ENCODE assay signal across 7 mouse cellular contexts in genomic region chr2:153492179-153492517, GRCm38 (mm10). TPM values are rescaled to one million over a fixed set of nuclear protein-coding genes. Genes with fewer than 3 reads are reported as not detected.
DNase-seq lines count a peak whose midpoint lies in the region; ATAC-seq and TF ChIP-seq lines count a peak whose summit lies in the region.

No protein-coding gene starts in this region.

- WGBS in embryonic facial prominence, embryonic 11.5 days: under 1% methylated on average over 23 of the region's 24 CpGs
- WGBS in hindbrain, embryonic 16.5 days: under 1% methylated on average over 22 of the region's 24 CpGs
- 0% methylated on average over 24 of the region's 24 CpGs for WGBS in midbrain, postnatal 0 days

- no peak for TF ChIP-seq CTCF in midbrain, postnatal 0 days (IDR thresholded peaks at IDR 0.05)

- H3K9me3 ChIP-seq in embryonic facial prominence, embryonic 11.5 days (replicated peaks; ENCODE audit: control insufficient read depth, low read length): no peaks in the 10 kb centered on the region
- no peaks in the 10 kb centered on the region for H3K9me3 ChIP-seq in hindbrain, embryonic 16.5 days (ENCODE audit: control insufficient read depth, low read length)
- no peaks in the 10 kb centered on the region for H3K9me3 ChIP-seq in midbrain, postnatal 0 days (ENCODE audit: low read length)

- H3K4me3 ChIP-seq in embryonic facial prominence, embryonic 11.5 days (ENCODE audit: low read depth, low read length): peak overlapping the region; percentile 49
- peak overlapping the region; percentile 59 for H3K4me3 ChIP-seq in hindbrain, embryonic 16.5 days (ENCODE audit: low read length)
- H3K4me3 ChIP-seq in midbrain, postnatal 0 days (ENCODE audit: low read depth, low read length): peak overlapping the region; percentile 56

- H3K9ac ChIP-seq in embryonic facial prominence, embryonic 11.5 days (replicated peaks; ENCODE audit: low read length): peak overlapping the region; percentile 54
- H3K9ac ChIP-seq in hindbrain, embryonic 16.5 days (ENCODE audit: low read depth, low read length): peak overlapping the region; percentile 91
- H3K9ac ChIP-seq in midbrain, postnatal 0 days (replicated peaks; ENCODE audit: low read length, poor library complexity, severe bottlenecking): peak overlapping the region; percentile 86

- ATAC-seq in embryonic facial prominence, embryonic 11.5 days (replicated peaks; ENCODE audit: insufficient number of reproducible peaks, low FRiP score, low TSS enrichment, low read depth): peak; percentile 5; the same call in 1 of the 2 replicates
- peak; percentile 32 for ATAC-seq in hindbrain, embryonic 16.5 days
- peak; percentile 36; the same call in 1 of the 2 replicates for ATAC-seq in midbrain, postnatal 0 days (ENCODE audit: low FRiP score)

- peak; percentile 33 to 49 for DNase-seq in thymus, adult 18-20 months
- no peak for DNase-seq in thymus, postnatal 36 days
- no peak for DNase-seq in embryonic facial prominence, embryonic 11.5 days (ENCODE audit: low spot score)
- peak; percentile 57 for DNase-seq in midbrain, postnatal 0 days (ENCODE audit: low spot score)
- DNase-seq in Muller cell, postnatal 12 days (ENCODE audit: inconsistent ontology term): no peak
- DNase-seq in retina, embryonic 14.5 days (ENCODE audit: low spot score): no peak

- peak overlapping the region; percentile 99 for H3K4me2 ChIP-seq in embryonic facial prominence, embryonic 11.5 days (ENCODE audit: low read depth, low read length)
- H3K4me2 ChIP-seq in hindbrain, embryonic 16.5 days (ENCODE audit: low read length): peak overlapping the region; percentile 81
- peak overlapping the region; percentile 98 for H3K4me2 ChIP-seq in midbrain, postnatal 0 days (ENCODE audit: low read depth, low read length, poor library complexity, severe bottlenecking)

- no peaks in the 10 kb centered on the region for H3K36me3 ChIP-seq in embryonic facial prominence, embryonic 11.5 days (replicated peaks; ENCODE audit: control insufficient read depth, insufficient read depth, low read depth, low read length)
- H3K36me3 ChIP-seq in hindbrain, embryonic 16.5 days (ENCODE audit: control insufficient read depth, insufficient read depth, low read length): no peaks in the 10 kb centered on the region
- H3K36me3 ChIP-seq in midbrain, postnatal 0 days (ENCODE audit: insufficient read depth, low read length): no peaks in the 10 kb centered on the region

- no peak overlapping the region for H3K27ac ChIP-seq in embryonic facial prominence, embryonic 11.5 days (replicated peaks; ENCODE audit: low read depth, low read length)
- H3K27ac ChIP-seq in hindbrain, embryonic 16.5 days (ENCODE audit: low read depth, low read length): peak overlapping the region; percentile 94
- H3K27ac ChIP-seq in midbrain, postnatal 0 days (ENCODE audit: low read depth, low read length): peak overlapping the region; percentile 97

- H3K4me1 ChIP-seq in embryonic facial prominence, embryonic 11.5 days (ENCODE audit: control insufficient read depth, insufficient read depth, low read length): peaks cover 17% of the 10 kb centered on the region
- H3K4me1 ChIP-seq in hindbrain, embryonic 16.5 days (ENCODE audit: control insufficient read depth, insufficient read depth, low read depth, low read length): peaks cover 48% of the 10 kb centered on the region
- H3K4me1 ChIP-seq in midbrain, postnatal 0 days (ENCODE audit: insufficient read depth, low read length): peaks cover 34% of the 10 kb centered on the region

- H3K27me3 ChIP-seq in embryonic facial prominence, embryonic 11.5 days (ENCODE audit: control insufficient read depth, insufficient read depth, low read length): peaks cover 7% of the 10 kb centered on the region
- no peaks in the 10 kb centered on the region for H3K27me3 ChIP-seq in hindbrain, embryonic 16.5 days (replicated peaks; ENCODE audit: control insufficient read depth, insufficient read depth, low read length)
- no peaks in the 10 kb centered on the region for H3K27me3 ChIP-seq in midbrain, postnatal 0 days (ENCODE audit: insufficient read depth, low read length)

RNA-seq across cellular contexts. Expression of gene 4930404H24Rik, which starts 0.4 kb away (rescaled TPM):
- polyA plus RNA-seq in embryonic facial prominence, embryonic 11.5 days (2014; fragmentation: Nextera tagmentation; extraction: Ambion mirVana): not detected in 2 replicates
- polyA plus RNA-seq in hindbrain, embryonic 16.5 days (2015; fragmentation: Nextera tagmentation; extraction: Ambion mirVana): not detected in 2 replicates
- not detected in 2 replicates for total RNA-seq in midbrain, postnatal 0 days (2014; rRNA removed)
- not detected in 2 replicates for polyA plus RNA-seq in midbrain, postnatal 0 days (2015; fragmentation: Nextera tagmentation; extraction: Ambion mirVana)

RNA-seq across cellular contexts. Expression of gene Nol4l, which starts 37.6 kb away (rescaled TPM):
- polyA plus RNA-seq in embryonic facial prominence, embryonic 11.5 days (2014; fragmentation: Nextera tagmentation; extraction: Ambion mirVana): 17.6 and 21.0 TPM in 2 replicates
- 33.7 and 40.7 TPM in 2 replicates for polyA plus RNA-seq in hindbrain, embryonic 16.5 days (2015; fragmentation: Nextera tagmentation; extraction: Ambion mirVana)
- 73.1 and 97.7 TPM in 2 replicates for total RNA-seq in midbrain, postnatal 0 days (2014; rRNA removed)
- polyA plus RNA-seq in midbrain, postnatal 0 days (2015; fragmentation: Nextera tagmentation; extraction: Ambion mirVana): 24.4 and 26.4 TPM in 2 replicates

Comparison
In these comparisons a context has a peak if more than half of its experiments do, and no peak if none do; other contexts are left out.
1. DNase-seq: peak in thymus, adult 18-20 months (2 of 2) and midbrain, postnatal 0 days (single experiment); none in thymus, postnatal 36 days (0 of 2), embryonic facial prominence, embryonic 11.5 days (single experiment), Muller cell, postnatal 12 days (single experiment) and retina, embryonic 14.5 days (single experiment).
2. Peak in every context shown above with its lines, with median percentiles within 50 percentile points of each other: ATAC-seq, H3K4me2 ChIP-seq, H3K4me3 ChIP-seq and H3K9ac ChIP-seq.